Mouse (Mus musculus) midbrain, embryonic 14.5 days (tissue): ENCODE measurements at regions not wholly inside any gene's neighbourhood (a gene's known extent, or its start where the extent isn't known, plus 50 kb on each side); places are given as distances from the start of the nearest gene placed in this dataset.

Experiments
- ATAC-seq: fragments of 200-750 bp; cut with Nextera tagmentation; 2 replicates; pipeline ENCODE4 v1.8.0; 2017; ENCODE audit warnings: moderate number of reproducible peaks, moderate library complexity; ENCODE audit not compliant: low FRiP score, low TSS enrichment
- DNase-seq: peaks from one replicate; pipeline ENCODE4 v3.0.0-alpha.2; 2015
- H3K27ac ChIP-seq: fragments of 300-500 bp; sonication (generic); replicated peaks from 2 replicates; pipeline ENCODE4 v1.5.1; 2014; ENCODE audit warnings: mild to moderate bottlenecking, low read depth, low read length, moderate library complexity
- H3K27me3 ChIP-seq: fragments of 300-500 bp; sonication (generic); 2 replicates; pipeline ENCODE4 v1.6.1; 2014; ENCODE audit warnings: low read length, control low read depth, mixed read lengths; ENCODE audit not compliant: control insufficient read depth, insufficient read depth
- H3K36me3 ChIP-seq: fragments of 300-500 bp; sonication (generic); 2 replicates; pipeline ENCODE4 v1.6.1; 2014; ENCODE audit warnings: low read length, control low read depth; ENCODE audit not compliant: control insufficient read depth, insufficient read depth
- H3K4me1 ChIP-seq: fragments of 300-500 bp; sonication (generic); 2 replicates; pipeline ENCODE4 v1.6.1; 2014; ENCODE audit warnings: mild to moderate bottlenecking, antibody characterized with exemption, low read length, control low read depth; ENCODE audit not compliant: control insufficient read depth, insufficient read depth
- H3K4me2 ChIP-seq: fragments of 300-500 bp; sonication (generic); 2 replicates; pipeline ENCODE4 v1.6.1; 2014; ENCODE audit warnings: mild to moderate bottlenecking, low read length, moderate library complexity
- H3K4me3 ChIP-seq: fragments of 300-500 bp; sonication (generic); replicated peaks from 2 replicates; pipeline ENCODE4 v1.5.1; 2014; ENCODE audit warnings: low read depth, low read length
- H3K9ac ChIP-seq: fragments of 300-500 bp; sonication (generic); replicated peaks from 2 replicates; pipeline ENCODE4 v1.6.1; 2014; ENCODE audit warnings: mild to moderate bottlenecking, low read length, moderate library complexity
- H3K9me3 ChIP-seq: fragments of 300-500 bp; sonication (generic); 2 replicates; pipeline ENCODE4 v1.6.1; 2016; ENCODE audit warnings: low read length, control low read depth, mixed read lengths; ENCODE audit not compliant: control insufficient read depth
- WGBS: fragments of 180-500 bp; shearing (Covaris S2); extraction: QIAGEN DNeasy Blood & Tissue Kit; methylation state at CpG from one replicate; pipeline ENCODE4 v1.1.7; 2014; 5-methylcytosine and 5-hydroxymethylcytosine counted together

DNA sequence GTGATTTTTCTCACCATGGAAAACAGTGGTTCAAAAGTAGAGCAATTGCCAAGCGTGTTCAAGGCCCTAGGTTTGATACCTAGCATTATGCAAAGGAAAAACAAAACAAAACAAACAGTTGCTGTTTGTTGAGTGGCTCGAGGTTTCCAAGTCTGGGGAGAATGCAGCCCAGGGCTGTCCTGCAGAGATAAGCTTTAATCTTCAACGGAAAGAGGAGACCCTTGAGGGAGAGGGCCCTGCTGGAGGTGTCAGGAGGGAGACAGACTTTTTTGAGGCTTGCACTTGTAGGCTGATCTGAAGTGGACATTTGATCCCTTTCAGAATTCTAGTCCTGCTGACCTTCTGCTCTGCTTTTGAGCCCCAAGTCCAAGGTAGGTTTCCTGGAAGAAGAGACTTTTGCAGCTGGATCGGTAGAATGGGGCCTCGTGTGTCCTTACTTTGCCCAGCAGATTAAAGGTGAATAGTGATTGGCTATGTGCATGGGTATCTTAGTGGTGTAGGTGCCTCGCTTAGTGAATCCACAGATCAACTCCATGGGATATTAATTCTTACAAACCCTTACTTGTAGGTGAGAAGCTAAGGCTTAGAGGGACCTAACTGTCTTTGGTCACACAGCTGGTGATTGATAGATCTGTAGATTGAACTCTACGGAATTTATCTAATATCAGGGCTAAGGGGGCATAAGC is 87.2 kb upstream of the Podxl start:
- 0 out of 2 replicates have a peak, but pooled peaks cover 4% of the 10 kb centered on the region for H3K4me1 ChIP-seq
- H3K4me3 ChIP-seq: no peak overlapping the region
- no peak overlapping the region for H3K4me2 ChIP-seq
- DNase-seq (no peak), ATAC-seq (no peak)
- no peaks in the 10 kb centered on the region for H3K27me3 ChIP-seq
- H3K9me3 ChIP-seq: no peaks in the 10 kb centered on the region
- no peak overlapping the region for H3K9ac ChIP-seq
- H3K27ac ChIP-seq: no peak overlapping the region
- no peaks in the 10 kb centered on the region for H3K36me3 ChIP-seq
- WGBS: 63% methylated on average over 7 of the region's 7 CpGs

DNA sequence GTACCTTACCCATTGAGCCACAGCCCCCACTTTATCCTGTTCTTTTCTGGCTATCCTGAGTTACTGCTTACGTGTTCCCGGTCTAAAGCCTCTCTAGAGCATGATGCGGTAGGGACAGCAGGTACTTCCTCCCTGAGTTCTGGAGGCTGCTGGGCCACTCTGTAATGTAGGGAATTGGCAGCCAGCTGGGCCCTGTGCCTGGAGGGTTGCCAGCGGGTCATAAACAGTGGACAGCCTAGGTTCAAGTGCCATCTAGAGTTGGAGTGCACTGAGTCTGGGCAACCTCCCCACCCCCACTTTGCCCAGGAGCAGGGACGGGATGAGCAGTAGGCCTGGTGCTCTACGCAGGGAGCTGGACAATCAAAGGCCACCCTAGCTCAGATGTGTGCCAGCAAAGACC is 81.5 kb upstream of the Podxl start:
- H3K27ac ChIP-seq: no peak overlapping the region
- ATAC-seq (no peak), DNase-seq (no peak)
- H3K27me3 ChIP-seq: no peaks in the 10 kb centered on the region
- 0 out of 2 replicates have a peak, but pooled peaks cover 4% of the 10 kb centered on the region for H3K4me1 ChIP-seq
- H3K36me3 ChIP-seq: no peaks in the 10 kb centered on the region
- WGBS: 92% methylated on average over 6 of the region's 6 CpGs
- no peak overlapping the region for H3K9ac ChIP-seq
- no peaks in the 10 kb centered on the region for H3K9me3 ChIP-seq
- H3K4me2 ChIP-seq: no peak overlapping the region
- no peak overlapping the region for H3K4me3 ChIP-seq

DNA sequence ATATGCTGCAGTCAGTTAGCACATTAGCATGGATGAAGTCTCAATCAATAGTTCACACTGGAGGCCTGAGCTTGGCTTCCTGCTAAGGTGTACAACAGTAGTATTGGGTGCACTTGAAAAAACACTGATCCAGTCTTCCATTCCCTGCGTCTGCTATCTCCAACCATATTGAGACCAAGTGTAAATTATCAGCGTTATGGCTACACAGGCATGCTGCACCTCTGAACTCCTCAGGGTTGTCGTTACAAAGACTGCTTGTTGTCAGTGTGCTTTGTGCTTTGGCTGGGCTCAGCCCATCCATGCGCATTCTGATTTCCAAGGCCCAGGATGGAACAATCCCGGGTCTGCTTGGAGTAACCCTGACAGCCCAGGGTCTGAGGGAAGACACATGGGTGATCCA is 80.7 kb upstream of the Podxl start:
- 0 out of 2 replicates have a peak, but pooled peaks cover 4% of the 10 kb centered on the region for H3K4me1 ChIP-seq
- no peaks in the 10 kb centered on the region for H3K27me3 ChIP-seq
- no peak overlapping the region for H3K4me3 ChIP-seq
- DNase-seq (no peak), ATAC-seq (no peak)
- H3K4me2 ChIP-seq: no peak overlapping the region
- no peaks in the 10 kb centered on the region for H3K9me3 ChIP-seq
- no peaks in the 10 kb centered on the region for H3K36me3 ChIP-seq
- WGBS: 76% methylated on average over 5 of the region's 5 CpGs
- no peak overlapping the region for H3K9ac ChIP-seq
- no peak overlapping the region for H3K27ac ChIP-seq

DNA sequence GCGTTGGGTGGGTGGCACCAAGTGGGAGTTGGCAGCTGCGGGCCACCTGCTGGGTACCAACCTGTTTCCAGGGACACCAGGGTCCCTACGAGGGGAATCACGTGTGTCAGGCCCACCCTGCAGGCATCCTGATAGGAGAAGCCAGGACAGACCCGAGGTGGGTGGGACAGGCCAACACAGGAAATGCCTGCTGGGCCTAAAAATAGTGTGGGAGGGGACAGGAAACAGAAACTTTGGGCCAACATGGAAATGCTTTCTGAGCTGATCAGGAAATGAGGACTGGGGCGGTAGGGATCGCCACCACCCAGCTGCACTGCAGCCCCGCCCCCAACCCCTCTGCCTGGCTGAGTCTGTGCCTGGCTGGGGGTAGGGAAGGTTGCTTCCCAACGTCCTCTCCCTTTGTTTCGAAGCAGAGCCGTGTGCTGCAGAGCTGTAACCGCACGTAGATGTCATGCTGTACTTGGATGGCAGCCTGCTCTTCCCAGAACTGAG is 78.7 kb upstream of the Podxl start:
- 31% methylated on average over 13 of the region's 13 CpGs for WGBS
- no peak overlapping the region for H3K4me2 ChIP-seq
- no peaks in the 10 kb centered on the region for H3K9me3 ChIP-seq
- 0 out of 2 replicates have a peak overlapping the region, but pooled peaks have one; percentile 3 for H3K9ac ChIP-seq
- ATAC-seq: no peak
- DNase-seq: no peak
- no peaks in the 10 kb centered on the region for H3K27me3 ChIP-seq
- 0 out of 2 replicates have a peak, but pooled peaks cover 13% of the 10 kb centered on the region for H3K4me1 ChIP-seq
- H3K27ac ChIP-seq: no peak overlapping the region
- no peak overlapping the region for H3K4me3 ChIP-seq
- no peaks in the 10 kb centered on the region for H3K36me3 ChIP-seq

DNA sequence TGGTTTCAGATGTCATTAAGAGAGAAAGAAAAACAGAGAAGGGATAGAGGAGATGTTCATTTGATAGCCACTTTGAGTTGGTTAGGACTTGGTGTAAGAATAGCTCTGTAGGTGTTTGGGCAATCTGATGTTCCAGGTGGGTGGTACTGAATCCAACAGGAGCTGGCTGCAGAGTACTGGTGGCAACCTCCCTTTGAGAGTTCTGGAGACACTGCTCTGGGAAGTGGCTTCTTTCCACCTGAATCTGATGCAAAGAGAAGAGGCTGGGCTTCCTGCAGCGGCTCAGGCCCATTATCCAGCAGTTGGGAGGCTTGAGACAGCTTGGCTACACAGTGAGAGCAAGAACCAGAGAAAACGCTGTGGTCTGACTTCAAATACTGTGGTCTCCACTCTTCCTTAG is 77.0 kb upstream of the Podxl start:
- no peak overlapping the region for H3K4me2 ChIP-seq
- H3K4me3 ChIP-seq: no peak overlapping the region
- DNase-seq: no peak
- H3K4me1 ChIP-seq: 0 out of 2 replicates have a peak, but pooled peaks cover 11% of the 10 kb centered on the region
- no peak for ATAC-seq
- no peaks in the 10 kb centered on the region for H3K36me3 ChIP-seq
- WGBS: 57% methylated on average over 2 of the region's 2 CpGs
- no peak overlapping the region for H3K27ac ChIP-seq
- H3K9ac ChIP-seq: no peak overlapping the region
- H3K27me3 ChIP-seq: no peaks in the 10 kb centered on the region
- H3K9me3 ChIP-seq: no peaks in the 10 kb centered on the region

DNA sequence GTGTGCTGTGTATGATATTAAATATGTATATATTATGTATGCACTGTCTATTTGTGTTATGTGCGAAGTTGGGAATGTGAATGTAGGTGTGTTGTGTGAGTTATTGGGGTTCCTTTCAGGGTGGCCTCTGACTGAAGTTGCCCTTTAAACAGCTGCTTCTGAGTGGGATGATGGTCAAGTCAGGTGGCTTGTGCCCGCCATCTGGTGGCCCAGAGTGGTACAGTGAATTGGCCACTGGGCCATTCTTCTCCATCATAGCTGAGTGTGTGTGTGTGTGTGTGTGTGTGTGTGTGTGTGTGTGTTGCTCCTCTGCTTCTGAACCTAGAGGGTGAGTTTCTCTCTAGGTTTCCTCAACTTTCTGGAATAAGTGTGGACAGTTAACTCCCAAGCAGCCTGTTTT is 75.7 kb upstream of the Podxl start:
- ATAC-seq: peak; percentile 69; the same call in 1 of the 2 replicates
- WGBS: 16% methylated on average over 2 of the region's 2 CpGs

DNA sequence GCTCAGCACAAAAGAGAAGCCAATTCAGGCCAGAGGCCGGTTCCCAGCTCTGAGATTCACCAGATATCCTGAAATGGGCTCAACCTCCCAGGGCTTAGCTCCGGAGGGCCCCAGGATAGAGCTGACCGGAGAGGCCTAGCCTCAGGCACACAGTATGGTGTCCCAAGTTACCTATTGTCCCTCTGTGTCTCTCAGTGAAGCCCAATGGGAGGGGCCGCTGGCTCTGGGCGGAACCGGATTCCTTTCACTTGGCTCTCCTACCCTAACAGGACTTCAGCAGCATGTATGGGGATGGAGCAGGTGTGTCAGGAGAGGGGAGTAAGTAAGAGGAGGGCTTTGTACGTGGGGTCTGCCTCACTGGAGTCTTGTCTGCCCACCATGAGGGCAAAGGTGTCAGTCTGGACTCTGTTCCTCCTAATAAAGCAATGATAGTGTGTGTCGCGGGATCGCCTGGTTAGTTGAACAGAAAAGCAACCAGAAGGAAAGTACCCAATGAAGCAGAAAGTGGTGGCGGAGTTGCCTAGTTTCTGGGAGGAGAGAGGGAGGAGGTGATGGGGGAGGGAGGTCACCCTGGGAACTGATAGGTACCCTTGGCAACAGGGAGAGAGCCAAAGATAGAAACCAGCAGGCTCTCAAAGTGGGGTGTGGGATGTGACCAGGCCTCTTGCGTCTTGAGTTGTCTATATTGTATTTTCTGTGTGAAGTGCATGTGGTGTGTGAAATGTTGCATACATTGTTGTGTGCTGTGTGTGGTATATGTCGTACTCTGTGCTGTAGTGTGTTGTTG is 74.8 kb upstream of the Podxl start:
- Histone ChIP-seq H3K36me3 (no peaks in the 10 kb centered on the region), H3K4me3 (no peak overlapping the region), H3K4me2 (no peak overlapping the region; the same call in 1 of the 2 replicates), H3K9ac (no peak overlapping the region), H3K27ac (no peak overlapping the region), H3K4me1 (0 out of 2 replicates have a peak, but pooled peaks cover 11% of the 10 kb centered on the region), H3K9me3 (no peaks in the 10 kb centered on the region), H3K27me3 (no peaks in the 10 kb centered on the region)
- DNase-seq (no peak), ATAC-seq (0 out of 2 replicates have a peak, but pooled peaks have one; percentile 17)
- WGBS: 36% methylated on average over 13 of the region's 13 CpGs

More for the DNA sequence above, 75.7 kb upstream of the Podxl start:
- 0 out of 2 replicates have a peak, but pooled peaks cover 11% of the 10 kb centered on the region for H3K4me1 ChIP-seq
- no peak overlapping the region for H3K4me2 ChIP-seq
- H3K9me3 ChIP-seq: no peaks in the 10 kb centered on the region
- peak; percentile 86 for DNase-seq
- H3K27ac ChIP-seq: no peak overlapping the region
- H3K4me3 ChIP-seq: no peak overlapping the region
- H3K36me3 ChIP-seq: no peaks in the 10 kb centered on the region
- no peaks in the 10 kb centered on the region for H3K27me3 ChIP-seq
- H3K9ac ChIP-seq: no peak overlapping the region

DNA sequence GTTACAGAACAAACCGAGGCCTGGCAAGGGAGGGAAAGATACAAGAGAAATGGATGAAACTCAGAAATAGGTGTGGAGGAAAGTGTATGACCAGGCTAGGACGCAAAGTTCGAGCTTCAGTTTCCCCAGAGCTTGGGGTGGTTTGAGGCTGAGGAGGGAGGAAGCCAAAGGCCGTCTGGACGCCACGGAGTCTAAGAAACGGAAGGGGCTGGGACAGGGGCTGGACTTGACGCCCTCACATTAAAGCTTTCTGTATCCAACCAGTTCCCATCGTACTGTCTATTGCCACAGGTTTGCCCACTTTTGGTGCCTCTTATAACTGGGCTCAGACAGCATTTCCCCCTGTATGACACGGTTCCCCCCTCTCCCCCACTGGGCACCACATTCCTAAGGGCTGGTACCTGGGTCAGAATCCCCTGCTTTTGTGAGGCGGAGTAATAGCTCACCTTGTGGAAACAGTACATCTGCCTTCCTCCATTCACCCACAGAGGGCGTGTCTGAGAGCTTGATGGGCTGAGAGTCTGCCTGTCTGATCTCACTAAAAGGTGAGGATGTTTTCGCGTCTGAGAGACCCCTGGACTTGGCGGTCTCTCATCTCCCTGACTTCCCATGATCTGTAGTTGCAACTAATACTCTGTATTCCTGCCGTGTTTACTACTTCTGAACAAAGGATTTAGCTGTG is 73.7 kb upstream of the Podxl start:
- Histone ChIP-seq H3K36me3 (no peaks in the 10 kb centered on the region), H3K4me3 (no peak overlapping the region), H3K9me3 (no peaks in the 10 kb centered on the region), H3K27me3 (no peaks in the 10 kb centered on the region), H3K9ac (no peak overlapping the region), H3K27ac (no peak overlapping the region), H3K4me1 (0 out of 2 replicates have a peak, but pooled peaks cover 11% of the 10 kb centered on the region), H3K4me2 (peak overlapping the region; percentile 3; the same call in 1 of the 2 replicates)
- no peak for ATAC-seq
- WGBS: 21% methylated on average over 16 of the region's 16 CpGs
- DNase-seq: peak; percentile 49
